Mouse (Mus musculus) layer of hippocampus, adult 2 months (tissue): ENCODE measurements at regions not wholly inside any gene's neighbourhood (a gene's known extent, or its start where the extent isn't known, plus 50 kb on each side); places are given as distances from the start of the nearest gene placed in this dataset.

ENCODE experiments used
- DNase-seq, 2 experiments: peaks; one replicate each; pipeline ENCODE4 v3.0.0; 2022; ENCODE audit warnings: low spot score in 2 of 2
- H3K27ac ChIP-seq: fragments of 200-600 bp; 2 replicates; pipeline ENCODE4 v1.8.1; 2022
- H3K4me3 ChIP-seq: fragments of 200-600 bp; 2 replicates; pipeline ENCODE4 v1.8.1; 2022; ENCODE audit warnings: mild to moderate bottlenecking
- CTCF ChIP-seq: fragments of 200-600 bp; conservative IDR thresholded peaks from 2 replicates; pipeline ENCODE4 v1.8.1; 2022; ENCODE audit warnings: antibody characterized with exemption, mild to moderate bottlenecking, moderate library complexity

DNA sequence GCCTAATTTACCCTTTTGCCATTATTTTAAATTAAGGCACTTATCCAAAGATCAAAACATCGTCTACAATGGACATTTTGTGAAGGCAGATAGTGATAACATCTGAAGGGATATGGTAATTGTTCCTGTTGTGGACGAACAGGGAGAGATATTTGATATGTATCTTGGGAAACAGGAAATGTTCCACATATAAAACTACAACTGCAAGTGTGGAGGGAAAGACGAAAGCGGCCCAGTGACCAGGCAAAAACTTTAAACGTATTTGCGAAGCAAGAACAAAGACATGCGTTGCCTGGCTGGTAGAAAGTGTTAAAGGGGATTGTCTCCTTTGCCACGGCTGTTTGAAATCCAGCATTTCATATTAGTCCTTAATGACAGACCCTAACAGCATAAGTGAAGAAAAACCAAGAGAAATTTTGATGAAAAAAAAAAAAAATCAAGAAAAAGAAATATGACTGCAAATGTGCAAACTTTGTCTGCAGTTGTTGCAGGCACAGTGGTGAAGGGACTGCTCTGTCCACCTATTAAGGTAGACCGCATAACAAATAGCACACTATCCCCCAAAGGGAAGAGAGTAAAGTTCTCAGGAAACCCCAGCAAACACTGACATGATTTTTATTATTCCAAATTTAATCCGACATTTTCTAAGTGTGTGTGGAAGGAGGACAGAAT, 431.2 kb upstream of the Ccnh start:
- H3K4me3 ChIP-seq = peak overlapping the region; percentile 34
- no peak for TF ChIP-seq CTCF
- DNase-seq = no peak
- peak overlapping the region; percentile 98 for H3K27ac ChIP-seq

DNA sequence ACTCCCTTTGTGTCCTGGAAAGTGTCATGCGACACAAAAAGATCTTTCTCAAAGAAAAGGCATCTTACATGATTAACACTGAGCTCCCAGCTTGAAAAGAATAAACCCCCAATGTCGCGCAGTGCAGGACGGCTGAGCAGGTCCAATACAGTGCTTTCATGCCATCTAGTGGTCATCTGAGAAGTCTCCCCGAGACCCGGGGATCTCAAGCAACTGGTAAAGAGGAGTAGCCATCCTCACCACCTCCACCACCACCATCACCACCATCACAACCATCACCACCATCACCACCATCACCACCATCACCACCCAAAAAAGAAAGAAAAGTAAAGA, 430.7 kb upstream of the Ccnh start:
- Histone ChIP-seq H3K27ac (peak overlapping the region; percentile 98), H3K4me3 (peak overlapping the region; percentile 34)
- peak; percentile 86 for TF ChIP-seq CTCF
- DNase-seq = peak; percentile 91 to 95

DNA sequence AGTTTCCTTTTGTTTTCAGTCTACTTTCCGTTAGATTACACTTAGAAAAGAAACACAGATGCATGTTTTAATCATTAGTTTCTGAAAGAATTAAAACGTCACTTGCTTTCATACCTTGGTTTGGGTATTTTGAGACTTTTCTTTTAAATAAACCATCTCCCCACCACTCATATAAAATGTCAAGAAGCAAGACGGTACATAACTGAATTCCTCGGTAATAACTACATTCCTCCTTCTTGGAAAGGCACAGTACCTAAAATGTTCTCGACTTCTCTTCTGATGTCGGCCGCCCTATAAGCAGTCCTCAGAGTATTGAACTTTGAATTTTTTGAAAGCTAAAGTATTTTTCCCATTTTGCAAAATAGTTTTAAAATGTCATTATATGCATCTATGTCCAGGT, 430.1 kb upstream of the Ccnh start:
- H3K27ac ChIP-seq = peak overlapping the region; percentile 98
- DNase-seq = no peak

DNA sequence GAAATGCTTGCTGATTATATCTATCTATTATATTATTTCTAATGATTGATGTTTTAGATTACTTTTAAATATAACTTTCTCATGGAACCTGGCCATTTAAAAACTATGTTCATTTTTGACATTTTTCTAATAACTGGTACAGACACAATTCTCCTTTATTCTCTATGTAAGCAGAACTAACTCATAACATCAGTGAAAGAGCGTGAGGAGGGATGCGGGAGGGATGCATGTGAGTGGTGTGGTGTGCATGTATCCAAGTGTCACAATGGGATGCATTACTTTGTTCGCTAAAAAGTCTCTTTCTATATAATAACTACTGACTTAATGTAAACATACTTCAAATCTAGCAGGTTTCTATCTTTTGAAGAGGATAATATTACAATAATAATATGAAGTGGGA, 428.7 kb upstream of the Ccnh start:
- Histone ChIP-seq H3K4me3 (peak overlapping the region; percentile 39), H3K27ac (peak overlapping the region; percentile 98)
- TF ChIP-seq CTCF = no peak
- no peak for DNase-seq

More for the DNA sequence above, 430.1 kb upstream of the Ccnh start:
- TF ChIP-seq CTCF = no peak
- peak overlapping the region; percentile 43 for H3K4me3 ChIP-seq

- Histone ChIP-seq H3K4me3 (peak overlapping the region; percentile 39), H3K27ac (peak overlapping the region; percentile 98)
- peak in 1 of 2 experiments; percentile 56 for DNase-seq
- TF ChIP-seq CTCF = no peak
Measured at GRCm38 (mm10) chr13:84760978-84761377, 428.2 kb upstream of the Ccnh start.

- no peak for DNase-seq
- Histone ChIP-seq H3K27ac (peak overlapping the region; percentile 98), H3K4me3 (peak overlapping the region; percentile 39; the same call in 1 of the 2 replicates)
- TF ChIP-seq CTCF = no peak
Measured at GRCm38 (mm10) chr13:84761821-84762220, 427.4 kb upstream of the Ccnh start.

GRCm38 (mm10) chr13:84763916-84764315, 425.3 kb upstream of the Ccnh start:
- DNase-seq = no peak
- H3K27ac ChIP-seq = no peak overlapping the region
- H3K4me3 ChIP-seq = no peak overlapping the region
- no peak for TF ChIP-seq CTCF

GRCm38 (mm10) chr13:84771956-84772355, 417.3 kb upstream of the Ccnh start:
- no peak for DNase-seq
- no peak overlapping the region for H3K27ac ChIP-seq
- no peak overlapping the region for H3K4me3 ChIP-seq
- TF ChIP-seq CTCF = no peak

DNA sequence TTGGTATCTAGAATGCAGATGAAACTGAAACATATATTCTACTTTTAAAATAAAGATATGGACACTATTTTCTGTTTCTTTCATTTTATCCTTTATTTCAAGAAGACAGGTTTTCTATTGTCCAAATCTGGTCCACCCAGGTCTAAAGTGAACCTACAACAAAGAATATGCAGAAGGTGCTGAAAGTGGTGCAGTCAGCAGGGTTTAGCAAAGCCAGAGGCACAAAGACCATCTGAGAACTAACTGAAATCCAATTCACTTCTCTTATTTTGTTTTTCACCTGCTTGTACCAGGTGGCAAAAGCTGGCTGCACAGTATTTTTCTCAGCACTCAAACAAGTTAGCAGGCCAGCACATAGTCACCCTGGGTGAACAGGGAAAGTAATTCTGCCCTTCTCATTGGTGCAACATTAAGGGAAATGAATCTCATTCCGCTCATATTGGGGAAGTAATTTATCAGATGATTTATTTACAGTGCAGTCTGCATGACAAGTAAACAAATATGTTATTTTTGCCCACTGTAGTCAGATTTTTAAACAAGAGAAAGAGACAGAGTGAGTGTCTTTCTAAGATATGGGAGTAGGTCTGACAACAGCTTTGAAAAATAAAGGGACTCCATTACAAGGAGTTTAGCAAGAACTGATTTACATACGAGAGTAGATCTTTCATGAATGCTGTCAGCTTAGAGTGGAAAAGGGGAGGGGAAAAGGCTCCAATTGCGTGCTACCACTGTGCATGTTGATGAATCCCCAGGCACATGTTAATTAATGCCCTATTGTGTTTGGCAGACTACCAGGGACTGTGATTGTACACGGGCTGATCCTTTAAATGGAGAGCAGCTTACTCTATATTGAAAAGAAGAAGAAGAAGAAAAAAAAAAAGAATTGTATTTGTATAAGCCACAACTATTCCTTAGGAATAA, 405.9 kb upstream of the Ccnh start:
- DNase-seq = no peak
- no peak for TF ChIP-seq CTCF
- Histone ChIP-seq H3K27ac (peak overlapping the region; percentile 11; the same call in 1 of the 2 replicates), H3K4me3 (no peak overlapping the region)

DNA sequence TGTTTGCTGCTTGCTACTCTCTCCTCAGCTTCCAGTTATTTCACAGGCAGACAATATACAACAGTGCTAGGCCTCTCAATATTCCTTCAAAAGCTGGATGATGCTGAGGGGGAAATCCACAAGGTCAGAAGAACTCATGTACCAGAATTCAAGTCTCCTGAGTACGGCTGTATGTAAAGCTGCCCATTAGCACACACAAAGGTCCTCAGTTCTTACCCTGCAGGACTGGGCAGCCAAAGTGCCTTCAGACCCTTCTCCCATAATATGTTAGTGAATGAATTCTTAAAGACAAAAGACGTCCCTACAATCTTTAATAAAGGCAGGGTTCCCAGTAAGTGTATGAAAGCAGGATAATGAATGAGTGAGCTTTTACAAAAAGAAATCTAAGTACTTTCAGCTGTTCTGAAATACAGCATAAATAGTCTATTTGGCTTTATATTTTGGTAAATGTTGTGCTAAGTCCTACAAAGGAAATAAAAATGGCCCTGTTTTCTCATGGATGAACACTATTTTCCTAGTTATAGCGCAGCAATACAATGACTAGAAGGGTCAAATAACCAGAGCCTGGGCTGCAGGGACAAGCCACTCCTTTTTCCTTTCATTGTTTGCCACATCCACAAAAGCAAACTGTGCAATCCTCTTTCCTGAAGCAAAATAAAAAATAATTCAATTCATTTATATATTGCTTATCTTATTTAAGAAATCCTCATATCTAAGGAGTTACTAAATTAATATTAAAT, 384.8 kb upstream of the Ccnh start:
- no peak for DNase-seq
- peak overlapping the region; percentile 83 for H3K27ac ChIP-seq
- TF ChIP-seq CTCF = no peak
- H3K4me3 ChIP-seq = no peak overlapping the region

- Histone ChIP-seq H3K4me3 (peak overlapping the region; percentile 7; the same call in 1 of the 2 replicates), H3K27ac (peak overlapping the region; percentile 83)
- DNase-seq = peak in 1 of 2 experiments; percentile 39
- TF ChIP-seq CTCF = peak; percentile 60
Measured at GRCm38 (mm10) chr13:84805190-84805589, 384.0 kb upstream of the Ccnh start.

DNA sequence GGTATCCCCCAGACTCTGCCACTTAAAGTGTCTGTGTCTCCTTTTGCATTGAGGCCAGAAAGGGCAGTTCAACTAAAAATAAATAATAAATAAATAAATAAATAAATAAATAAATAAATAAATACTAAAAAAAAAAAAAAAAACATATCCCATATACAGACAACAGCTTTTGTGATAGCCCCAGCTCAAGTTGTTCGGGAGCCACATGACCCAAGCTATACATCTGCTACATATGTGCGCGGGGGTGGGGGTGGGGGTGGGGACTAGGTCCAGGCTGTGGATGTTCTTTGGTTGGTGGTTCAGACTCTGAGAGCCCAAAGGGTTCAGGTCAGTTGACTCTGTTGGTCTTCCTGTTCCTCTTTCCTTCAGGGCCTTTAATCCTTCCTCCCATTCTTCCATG, 379.6 kb upstream of the Ccnh start:
- Histone ChIP-seq H3K27ac (no peak overlapping the region), H3K4me3 (no peak overlapping the region)
- TF ChIP-seq CTCF = no peak
- DNase-seq = no peak
